Mouse (Mus musculus) lung, embryonic 16.5 days (tissue): Measurements from ENCODE around the gene Cenpc1. TPM values are rescaled to one million over a fixed set of nuclear protein-coding genes. Genes with fewer than 3 reads are reported as not detected.
A peak's percentile ranks its signal among the peaks of the same experiment; 100 is the strongest.

Experiments used
- ATAC-seq: fragments of 200-750 bp; cut with Nextera tagmentation; 2 replicates; pipeline ENCODE4 v1.8.0; 2017; ENCODE audit warnings: low read depth, mild to moderate bottlenecking, moderate library complexity
- H3K27ac ChIP-seq: fragments of 300-500 bp; sonication (generic); 2 replicates; pipeline ENCODE4 v1.5.1; 2014; ENCODE audit warnings: mild to moderate bottlenecking, control low read depth, low read length
- H3K27me3 ChIP-seq: fragments of 300-500 bp; sonication (generic); 2 replicates; pipeline ENCODE4 v1.6.1; 2014; ENCODE audit warnings: low read depth, low read length, mixed read lengths; ENCODE audit not compliant: control insufficient read depth, insufficient read depth
- H3K36me3 ChIP-seq: fragments of 300-500 bp; sonication (generic); 2 replicates; pipeline ENCODE4 v1.6.1; 2014; ENCODE audit warnings: low read length; ENCODE audit not compliant: control insufficient read depth, insufficient read depth
- H3K4me1 ChIP-seq: fragments of 300-500 bp; sonication (generic); replicated peaks from 2 replicates; pipeline ENCODE4 v1.6.1; 2014; ENCODE audit warnings: low read length, mixed read lengths; ENCODE audit not compliant: control insufficient read depth, insufficient read depth
- H3K4me2 ChIP-seq: fragments of 300-500 bp; sonication (generic); 2 replicates; pipeline ENCODE4 v1.6.1; 2014; ENCODE audit warnings: low read depth, low read length, control low read depth
- H3K4me3 ChIP-seq: fragments of 300-500 bp; sonication (generic); 2 replicates; pipeline ENCODE4 v1.5.1; 2014; ENCODE audit warnings: mild to moderate bottlenecking, low read length, control low read depth
- H3K9ac ChIP-seq: fragments of 300-500 bp; sonication (generic); 2 replicates; pipeline ENCODE4 v1.6.1; 2014; ENCODE audit warnings: low read length, control low read depth
- H3K9me3 ChIP-seq: fragments of 300-500 bp; sonication (generic); 2 replicates; pipeline ENCODE4 v1.6.1; 2016; ENCODE audit warnings: low read length; ENCODE audit not compliant: control insufficient read depth
- WGBS: fragments of 180-500 bp; shearing (Covaris S2); extraction: QIAGEN DNeasy Blood & Tissue Kit; methylation state at CpG from one replicate; pipeline ENCODE4 v1.1.7; 2014; 5-methylcytosine and 5-hydroxymethylcytosine counted together
- polyA plus RNA-seq: library from polyadenylated mRNA; unstranded; fragments of >200 nt; fragmentation: Nextera tagmentation; extraction: Ambion mirVana; gene quantifications from 2 replicates; pipeline ENCODE4 v1.2.1, GENCODE M21; 2015

Gene Cenpc1
- polyA plus RNA-seq, 1 experiment from 2014 or later = 34.5 TPM

GRCm38 (mm10) chr5:86065876-86066550 is 630 bp upstream of the Cenpc1 start:
- H3K9ac ChIP-seq = peak overlapping the region; percentile 57
- peak overlapping the region; percentile 85 for H3K4me3 ChIP-seq
- WGBS = under 1% methylated on average over 17 of the region's 17 CpGs
- peak overlapping the region; percentile 86 for H3K27ac ChIP-seq
- H3K4me1 ChIP-seq = peaks cover 8% of the 10 kb centered on the region; the same call in 1 of the 2 replicates
- ATAC-seq = peak; percentile 51
- H3K9me3 ChIP-seq = no peaks in the 10 kb centered on the region
- peak overlapping the region; percentile 79 for H3K4me2 ChIP-seq
- H3K36me3 ChIP-seq = no peaks in the 10 kb centered on the region
- H3K27me3 ChIP-seq = no peaks in the 10 kb centered on the region

GRCm38 (mm10) chr5:86063501-86063900 is 1.9 kb downstream of the Cenpc1 start:
- Histone ChIP-seq H3K27ac (no peak overlapping the region), H3K36me3 (no peaks in the 10 kb centered on the region), H3K9ac (no peak overlapping the region), H3K9me3 (no peaks in the 10 kb centered on the region), H3K4me1 (peaks cover 8% of the 10 kb centered on the region; the same call in 1 of the 2 replicates), H3K27me3 (no peaks in the 10 kb centered on the region), H3K4me3 (no peak overlapping the region; the same call in 1 of the 2 replicates), H3K4me2 (peak overlapping the region; percentile 56)
- no peak for ATAC-seq
- 96% methylated on average over 1 of the region's 1 CpGs for WGBS

GRCm38 (mm10) chr5:86029820-86030219 is 35.6 kb downstream of the Cenpc1 start:
- H3K27me3 ChIP-seq = no peaks in the 10 kb centered on the region
- peaks cover 27% of the 10 kb centered on the region for H3K36me3 ChIP-seq
- no peak for ATAC-seq
- no peaks in the 10 kb centered on the region for H3K4me1 ChIP-seq
- H3K4me2 ChIP-seq = no peak overlapping the region
- no peak overlapping the region for H3K9ac ChIP-seq
- H3K27ac ChIP-seq = no peak overlapping the region
- H3K9me3 ChIP-seq = no peaks in the 10 kb centered on the region
- WGBS = 73% methylated on average over 2 of the region's 2 CpGs
- H3K4me3 ChIP-seq = no peak overlapping the region

GRCm38 (mm10) chr5:85996545-85997510 is 68.6 kb downstream of the Cenpc1 start:
- WGBS = 81% methylated on average over 6 of the region's 6 CpGs
- Histone ChIP-seq H3K36me3 (no peaks in the 10 kb centered on the region), H3K4me3 (no peak overlapping the region), H3K27ac (no peak overlapping the region), H3K4me1 (no peaks in the 10 kb centered on the region), H3K27me3 (no peaks in the 10 kb centered on the region), H3K9me3 (no peaks in the 10 kb centered on the region), H3K4me2 (no peak overlapping the region), H3K9ac (no peak overlapping the region)
- no peak for ATAC-seq

GRCm38 (mm10) chr5:85994551-85994950 is 70.8 kb downstream of the Cenpc1 start:
- H3K36me3 ChIP-seq = no peaks in the 10 kb centered on the region
- no peak overlapping the region for H3K4me3 ChIP-seq
- H3K27me3 ChIP-seq = no peaks in the 10 kb centered on the region
- 36% methylated on average over 1 of the region's 1 CpGs for WGBS
- no peak for ATAC-seq
- H3K4me1 ChIP-seq = no peaks in the 10 kb centered on the region
- H3K27ac ChIP-seq = no peak overlapping the region
- H3K9me3 ChIP-seq = no peaks in the 10 kb centered on the region
- H3K4me2 ChIP-seq = no peak overlapping the region
- H3K9ac ChIP-seq = no peak overlapping the region

- Histone ChIP-seq H3K4me1 (no peaks in the 10 kb centered on the region), H3K4me3 (no peak overlapping the region), H3K4me2 (no peak overlapping the region), H3K9me3 (no peaks in the 10 kb centered on the region), H3K27ac (no peak overlapping the region), H3K9ac (no peak overlapping the region), H3K36me3 (no peaks in the 10 kb centered on the region), H3K27me3 (no peaks in the 10 kb centered on the region)
- 74% methylated on average over 4 of the region's 4 CpGs for WGBS
- ATAC-seq = peak; percentile 15; the same call in 1 of the 2 replicates
Measured at GRCm38 (mm10) chr5:85992805-85993721, 72.3 kb downstream of the Cenpc1 start.

GRCm38 (mm10) chr5:85992055-85992454 is 73.3 kb downstream of the Cenpc1 start:
- no peaks in the 10 kb centered on the region; the same call in 1 of the 2 replicates for H3K4me1 ChIP-seq
- WGBS = 19% methylated on average over 1 of the region's 1 CpGs
- no peaks in the 10 kb centered on the region for H3K36me3 ChIP-seq
- H3K4me3 ChIP-seq = no peak overlapping the region
- H3K27me3 ChIP-seq = no peaks in the 10 kb centered on the region
- H3K27ac ChIP-seq = no peak overlapping the region
- no peaks in the 10 kb centered on the region for H3K9me3 ChIP-seq
- ATAC-seq = no peak
- no peak overlapping the region for H3K9ac ChIP-seq
- H3K4me2 ChIP-seq = no peak overlapping the region

GRCm38 (mm10) chr5:85987516-85987863 is 77.9 kb downstream of the Cenpc1 start:
- H3K27me3 ChIP-seq = no peaks in the 10 kb centered on the region
- H3K4me2 ChIP-seq = no peak overlapping the region
- no peak for ATAC-seq

More at GRCm38 (mm10) chr5:85987516-85987863, 77.9 kb downstream of the Cenpc1 start:
- H3K27ac ChIP-seq = no peak overlapping the region
- no peaks in the 10 kb centered on the region; the same call in 1 of the 2 replicates for H3K4me1 ChIP-seq
- no peaks in the 10 kb centered on the region for H3K9me3 ChIP-seq
- H3K4me3 ChIP-seq = no peak overlapping the region
- H3K36me3 ChIP-seq = no peaks in the 10 kb centered on the region
- no peak overlapping the region for H3K9ac ChIP-seq
- 76% methylated on average over 2 of the region's 2 CpGs for WGBS
